Mouse (Mus musculus) right cerebral cortex, postnatal 25 days (tissue): ENCODE measurements around the gene Nf1.
"Not testable (repeated sequence)": the region's sequence is repeated elsewhere in the genome, so short reads cannot be mapped to it uniquely, and the experiment has no call there.

Experiments used
- DNase-seq: peaks from one replicate; pipeline ENCODE4 v3.0.0; 2022

Nf1 gene

GRCm38 (mm10) chr11:79339234-79339807 is at the start of gene Nf1:
TSS of gene Nf1 (plus strand) at chr11:79339693.
- peak; percentile 94 for DNase-seq

GRCm38 (mm10) chr11:79290473-79290872 is 49.0 kb upstream of the Nf1 start:
- no peak for DNase-seq

- DNase-seq: no peak
Observed at GRCm38 (mm10) chr11:79291651-79292050, 47.8 kb upstream of the Nf1 start.

GRCm38 (mm10) chr11:79292130-79292529 is 47.4 kb upstream of the Nf1 start:
- no peak for DNase-seq

- no peak for DNase-seq
Observed at GRCm38 (mm10) chr11:79293025-79293424, 46.5 kb upstream of the Nf1 start.

GRCm38 (mm10) chr11:79293971-79294370 is 45.5 kb upstream of the Nf1 start:
- no peak for DNase-seq

- DNase-seq: no peak
Observed at GRCm38 (mm10) chr11:79296167-79296566, 43.3 kb upstream of the Nf1 start.

GRCm38 (mm10) chr11:79296856-79297491 is 42.5 kb upstream of the Nf1 start, which contains the start of gene Gm9964:
TSS of gene Gm9964 (minus strand) at chr11:79296906.
- DNase-seq: no peak

GRCm38 (mm10) chr11:79299719-79300431 is 39.6 kb upstream of the Nf1 start:
- DNase-seq: no peak

GRCm38 (mm10) chr11:79303109-79303508 is 36.4 kb upstream of the Nf1 start:
- no peak for DNase-seq

- not testable (repeated sequence) for DNase-seq
Observed at GRCm38 (mm10) chr11:79304245-79304644, 35.2 kb upstream of the Nf1 start.

GRCm38 (mm10) chr11:79305697-79306340 is 33.7 kb upstream of the Nf1 start:
- no peak for DNase-seq

- no peak for DNase-seq
Observed at GRCm38 (mm10) chr11:79306510-79306909, 33.0 kb upstream of the Nf1 start.

- no peak for DNase-seq
Observed at GRCm38 (mm10) chr11:79306996-79307395, 32.5 kb upstream of the Nf1 start.

GRCm38 (mm10) chr11:79307560-79308200 is 31.8 kb upstream of the Nf1 start:
- no peak for DNase-seq

- DNase-seq: no peak
Observed at GRCm38 (mm10) chr11:79310467-79310866, 29.0 kb upstream of the Nf1 start.

GRCm38 (mm10) chr11:79316807-79317345 is 22.6 kb upstream of the Nf1 start:
- no peak for DNase-seq

GRCm38 (mm10) chr11:79319807-79320206 is 19.7 kb upstream of the Nf1 start:
- DNase-seq: no peak

- no peak for DNase-seq
Observed at GRCm38 (mm10) chr11:79323985-79324685, 15.4 kb upstream of the Nf1 start.

GRCm38 (mm10) chr11:79325663-79326062 is 13.8 kb upstream of the Nf1 start:
- DNase-seq: no peak

GRCm38 (mm10) chr11:79327106-79327505 is 12.4 kb upstream of the Nf1 start:
- no peak for DNase-seq

GRCm38 (mm10) chr11:79328060-79328459 is 11.4 kb upstream of the Nf1 start:
- no peak for DNase-seq
